Mouse (Mus musculus) thymus, adult 2 months (tissue): ENCODE results near the gene Abcc4.

ENCODE experiments used
- CTCF ChIP-seq: fragments of 200-500 bp; IDR thresholded peaks from 2 replicates; pipeline ENCODE4 v1.5.1; 2012; ENCODE audit warnings: mild to moderate bottlenecking, control low read depth, low read length, moderate library complexity, borderline replicate concordance; ENCODE audit not compliant: control insufficient read depth, poor library complexity, insufficient read depth; ENCODE audit errors: extremely low read depth
- POLR2A ChIP-seq: fragments of 200-500 bp; IDR thresholded peaks from 2 replicates; pipeline ENCODE4 v1.6.1; 2012; ENCODE audit warnings: mild to moderate bottlenecking, low read length, control low read depth, moderate library complexity; ENCODE audit not compliant: control insufficient read depth, poor library complexity, insufficient read depth; ENCODE audit errors: extremely low read depth

DNA sequence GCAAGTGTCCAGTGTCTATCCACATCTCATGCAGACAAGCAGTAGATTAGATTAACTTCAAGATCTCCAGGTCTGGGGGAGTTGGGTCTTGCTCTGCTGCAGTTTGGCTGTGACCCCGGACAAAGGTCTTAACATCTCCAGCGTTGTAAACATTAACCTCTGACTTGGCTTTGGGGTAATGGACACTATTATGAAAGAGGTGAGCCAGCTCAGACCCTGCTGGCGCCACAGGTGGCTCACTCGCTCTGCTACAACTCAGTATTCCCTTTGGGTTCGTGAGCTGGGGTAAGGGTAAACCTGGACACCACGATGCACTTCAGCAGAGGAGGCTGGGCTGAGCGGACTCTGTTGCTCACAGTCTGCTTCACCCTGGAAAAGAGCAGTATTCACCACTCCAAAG is 11.7 kb downstream of the Abcc4 start:
- TF ChIP-seq CTCF (no peak), POLR2A (no peak)
